Mouse (Mus musculus) testis, adult 2 months (tissue): ENCODE measurements around the gene Syt12.

ENCODE experiments used
- CTCF ChIP-seq: fragments of 200-500 bp; IDR thresholded peaks from 2 replicates; pipeline ENCODE4 v1.5.1; 2012; ENCODE audit warnings: low read depth, mild to moderate bottlenecking, inconsistent platforms, low read length, moderate library complexity; ENCODE audit not compliant: control insufficient read depth, insufficient read depth, insufficient replicate concordance
- POLR2A ChIP-seq: fragments of 200-500 bp; IDR thresholded peaks from 2 replicates; pipeline ENCODE4 v1.6.1; 2012; ENCODE audit warnings: low read depth, mild to moderate bottlenecking, inconsistent platforms, low read length, moderate library complexity; ENCODE audit not compliant: control insufficient read depth

GRCm38 (mm10) chr19:4517483-4517882 is 40.2 kb upstream of the Syt12 start:
- TF ChIP-seq POLR2A, result no peak
- TF ChIP-seq CTCF, result no peak
